Mouse (Mus musculus) lung, embryonic 14.5 days (tissue): ENCODE data around the gene Il16. TPM values are rescaled to one million over a fixed set of nuclear protein-coding genes. Genes with fewer than 3 reads are reported as not detected.

Experiments
- ATAC-seq: fragments of 200-750 bp; cut with Nextera tagmentation; 2 replicates; pipeline ENCODE4 v1.8.0; 2017; ENCODE audit warnings: mild to moderate bottlenecking, moderate TSS enrichment, moderate library complexity; ENCODE audit not compliant: insufficient read depth
- DNase-seq: peaks from one replicate; pipeline ENCODE4 v3.0.0-alpha.2; 2015
- H3K27ac ChIP-seq: fragments of 300-500 bp; sonication (generic); 2 replicates; pipeline ENCODE4 v1.5.1; 2014; ENCODE audit warnings: low read depth, mild to moderate bottlenecking, moderate library complexity
- H3K27me3 ChIP-seq: fragments of 300-500 bp; sonication (generic); 2 replicates; pipeline ENCODE4 v1.6.1; 2014; ENCODE audit warnings: low read length, control low read depth; ENCODE audit not compliant: insufficient read depth
- H3K36me3 ChIP-seq: fragments of 300-500 bp; sonication (generic); 2 replicates; pipeline ENCODE4 v1.6.1; 2014; ENCODE audit warnings: control low read depth; ENCODE audit not compliant: insufficient read depth
- H3K4me1 ChIP-seq: fragments of 300-500 bp; sonication (generic); 2 replicates; pipeline ENCODE4 v1.6.1; 2014; ENCODE audit warnings: antibody characterized with exemption, control low read depth; ENCODE audit not compliant: insufficient read depth
- H3K4me2 ChIP-seq: fragments of 300-500 bp; sonication (generic); 2 replicates; pipeline ENCODE4 v1.6.1; 2014; ENCODE audit warnings: mild to moderate bottlenecking
- H3K4me3 ChIP-seq: fragments of 300-500 bp; sonication (generic); 2 replicates; pipeline ENCODE4 v1.5.1; 2014; ENCODE audit warnings: low read depth, low read length
- H3K9ac ChIP-seq: fragments of 300-500 bp; sonication (generic); 2 replicates; pipeline ENCODE4 v1.6.1; 2014
- H3K9me3 ChIP-seq: fragments of 300-500 bp; sonication (generic); 2 replicates; pipeline ENCODE4 v1.6.1; 2016; ENCODE audit warnings: low read depth, low read length, control low read depth
- CTCF ChIP-seq: IDR thresholded peaks from 2 replicates; pipeline ENCODE4 v1.5.1; 2016; ENCODE audit warnings: antibody characterized with exemption, low read depth
- WGBS: fragments of 180-500 bp; shearing (Covaris S2); extraction: QIAGEN DNeasy Blood & Tissue Kit; methylation state at CpG from one replicate; pipeline ENCODE4 v1.1.7; 2014; 5-methylcytosine and 5-hydroxymethylcytosine counted together
- polyA plus RNA-seq: library from polyadenylated mRNA; unstranded; fragments of >200 nt; fragmentation: Nextera tagmentation; extraction: Ambion mirVana; gene quantifications from 2 replicates; pipeline ENCODE4 v1.2.1, GENCODE M21; 2014

The Il16 gene
- polyA plus RNA-seq, 1 experiment from 2014 or later: 2.3 TPM

- 67% methylated on average over 8 of the region's 8 CpGs for WGBS
- no peak for TF ChIP-seq CTCF
- Histone ChIP-seq H3K4me1 (peaks cover 8% of the 10 kb centered on the region), H3K4me3 (no peak overlapping the region), H3K27ac (no peak overlapping the region), H3K9ac (no peak overlapping the region), H3K36me3 (no peaks in the 10 kb centered on the region), H3K9me3 (no peaks in the 10 kb centered on the region), H3K4me2 (no peak overlapping the region), H3K27me3 (no peaks in the 10 kb centered on the region)
- DNase-seq (no peak), ATAC-seq (no peak)
Measured at GRCm38 (mm10) chr7:83626557-83627257, 118.8 kb downstream of the Il16 start.

GRCm38 (mm10) chr7:83624065-83624464 is 121.5 kb downstream of the Il16 start:
- no peak for DNase-seq
- no peak for TF ChIP-seq CTCF
- H3K9ac ChIP-seq: no peak overlapping the region
- H3K4me1 ChIP-seq: no peaks in the 10 kb centered on the region
- no peak overlapping the region for H3K4me2 ChIP-seq
- H3K27ac ChIP-seq: no peak overlapping the region
- no peaks in the 10 kb centered on the region for H3K27me3 ChIP-seq
- no peak for ATAC-seq
- H3K36me3 ChIP-seq: no peaks in the 10 kb centered on the region
- WGBS: 81% methylated on average over 1 of the region's 1 CpGs
- H3K9me3 ChIP-seq: no peaks in the 10 kb centered on the region
- H3K4me3 ChIP-seq: no peak overlapping the region

GRCm38 (mm10) chr7:83622582-83622981 is 122.9 kb downstream of the Il16 start:
- TF ChIP-seq CTCF: no peak
- no peak overlapping the region for H3K9ac ChIP-seq
- H3K27me3 ChIP-seq: no peaks in the 10 kb centered on the region
- H3K4me2 ChIP-seq: no peak overlapping the region
- no peak overlapping the region for H3K27ac ChIP-seq
- ATAC-seq (no peak), DNase-seq (no peak)
- WGBS: 87% methylated on average over 6 of the region's 6 CpGs
- no peaks in the 10 kb centered on the region for H3K4me1 ChIP-seq
- no peaks in the 10 kb centered on the region for H3K9me3 ChIP-seq
- H3K4me3 ChIP-seq: no peak overlapping the region
- no peaks in the 10 kb centered on the region for H3K36me3 ChIP-seq

- H3K9ac ChIP-seq: no peak overlapping the region
- 73% methylated on average over 1 of the region's 1 CpGs for WGBS
- no peak for DNase-seq
- H3K9me3 ChIP-seq: no peaks in the 10 kb centered on the region
- TF ChIP-seq CTCF: no peak
- no peak for ATAC-seq
- H3K36me3 ChIP-seq: no peaks in the 10 kb centered on the region
- no peak overlapping the region for H3K27ac ChIP-seq
- H3K27me3 ChIP-seq: no peaks in the 10 kb centered on the region
- no peaks in the 10 kb centered on the region for H3K4me1 ChIP-seq
- H3K4me3 ChIP-seq: no peak overlapping the region
- no peak overlapping the region for H3K4me2 ChIP-seq
Measured at GRCm38 (mm10) chr7:83618709-83619108, 126.8 kb downstream of the Il16 start.

- DNase-seq (no peak), ATAC-seq (no peak)
- no peaks in the 10 kb centered on the region for H3K27me3 ChIP-seq
- no peak overlapping the region for H3K4me2 ChIP-seq
- TF ChIP-seq CTCF: no peak
- H3K9ac ChIP-seq: no peak overlapping the region
- no peaks in the 10 kb centered on the region for H3K36me3 ChIP-seq
- no peak overlapping the region for H3K27ac ChIP-seq
- no peaks in the 10 kb centered on the region for H3K4me1 ChIP-seq
- no peaks in the 10 kb centered on the region for H3K9me3 ChIP-seq
- no peak overlapping the region for H3K4me3 ChIP-seq
- WGBS: 78% methylated on average over 3 of the region's 3 CpGs
Measured at GRCm38 (mm10) chr7:83616268-83616667, 129.3 kb downstream of the Il16 start.

GRCm38 (mm10) chr7:83615815-83616214 is 129.7 kb downstream of the Il16 start:
- 77% methylated on average over 8 of the region's 8 CpGs for WGBS
- no peaks in the 10 kb centered on the region for H3K27me3 ChIP-seq
- no peak for ATAC-seq
- no peak overlapping the region for H3K27ac ChIP-seq
- H3K4me2 ChIP-seq: no peak overlapping the region
- H3K36me3 ChIP-seq: no peaks in the 10 kb centered on the region
- no peaks in the 10 kb centered on the region for H3K9me3 ChIP-seq
- H3K9ac ChIP-seq: no peak overlapping the region
- no peak overlapping the region for H3K4me3 ChIP-seq
- H3K4me1 ChIP-seq: no peaks in the 10 kb centered on the region
- no peak for TF ChIP-seq CTCF
- no peak for DNase-seq

- Histone ChIP-seq H3K27me3 (no peaks in the 10 kb centered on the region), H3K36me3 (no peaks in the 10 kb centered on the region), H3K9ac (no peak overlapping the region), H3K4me3 (no peak overlapping the region), H3K4me1 (no peaks in the 10 kb centered on the region), H3K9me3 (no peaks in the 10 kb centered on the region), H3K4me2 (no peak overlapping the region), H3K27ac (no peak overlapping the region)
- DNase-seq: no peak
- TF ChIP-seq CTCF: no peak
- no peak for ATAC-seq
- whole genome bisulfite sequencing: 92% methylated on average over 3 of the region's 3 CpGs
Measured at GRCm38 (mm10) chr7:83615272-83615671, 130.3 kb downstream of the Il16 start.
